Mouse (Mus musculus) intestine, embryonic 16.5 days (tissue): Measurements from ENCODE around the gene Tmem40. TPM values are rescaled to one million over a fixed set of nuclear protein-coding genes. Genes with fewer than 3 reads are reported as not detected.

Source experiments
- ATAC-seq: fragments of 200-750 bp; cut with Nextera tagmentation; 2 replicates; pipeline ENCODE4 v1.8.0; 2017; ENCODE audit warnings: moderate TSS enrichment, moderate library complexity
- H3K27ac ChIP-seq: fragments of 300-500 bp; sonication (generic); 2 replicates; pipeline ENCODE4 v1.5.1; 2014; ENCODE audit warnings: mild to moderate bottlenecking, low read length
- H3K27me3 ChIP-seq: fragments of 300-500 bp; sonication (generic); replicated peaks from 2 replicates; pipeline ENCODE4 v1.6.1; 2014; ENCODE audit warnings: low read length, control low read depth, mixed read lengths; ENCODE audit not compliant: control insufficient read depth, insufficient read depth
- H3K36me3 ChIP-seq: fragments of 300-500 bp; sonication (generic); 2 replicates; pipeline ENCODE4 v1.6.1; 2014; ENCODE audit warnings: low read length, control low read depth; ENCODE audit not compliant: control insufficient read depth, insufficient read depth
- H3K4me1 ChIP-seq: fragments of 300-500 bp; sonication (generic); 2 replicates; pipeline ENCODE4 v1.6.1; 2014; ENCODE audit warnings: low read length, control low read depth, mixed read lengths; ENCODE audit not compliant: control insufficient read depth, insufficient read depth
- H3K4me2 ChIP-seq: fragments of 300-500 bp; sonication (generic); 2 replicates; pipeline ENCODE4 v1.6.1; 2014; ENCODE audit warnings: low read depth, low read length, control low read depth
- H3K4me3 ChIP-seq: fragments of 300-500 bp; sonication (generic); 2 replicates; pipeline ENCODE4 v1.5.1; 2014; ENCODE audit warnings: mild to moderate bottlenecking, low read length
- H3K9ac ChIP-seq: fragments of 300-500 bp; sonication (generic); 2 replicates; pipeline ENCODE4 v1.6.1; 2014; ENCODE audit warnings: low read depth, low read length
- H3K9me3 ChIP-seq: fragments of 300-500 bp; sonication (generic); 2 replicates; pipeline ENCODE4 v1.6.1; 2016; ENCODE audit warnings: low read length, control low read depth; ENCODE audit not compliant: control insufficient read depth
- WGBS: fragments of 180-500 bp; shearing (Covaris S2); extraction: QIAGEN DNeasy Blood & Tissue Kit; methylation state at CpG from one replicate; pipeline ENCODE4 v1.1.7; 2014; 5-methylcytosine and 5-hydroxymethylcytosine counted together
- polyA plus RNA-seq: library from polyadenylated mRNA; unstranded; fragments of >200 nt; fragmentation: Nextera tagmentation; extraction: Ambion mirVana; gene quantifications from 2 replicates; pipeline ENCODE4 v1.2.1, GENCODE M21; 2015

The Tmem40 gene
- polyA plus RNA-seq, 1 experiment from 2014 or later: 1.5 TPM

DNA sequence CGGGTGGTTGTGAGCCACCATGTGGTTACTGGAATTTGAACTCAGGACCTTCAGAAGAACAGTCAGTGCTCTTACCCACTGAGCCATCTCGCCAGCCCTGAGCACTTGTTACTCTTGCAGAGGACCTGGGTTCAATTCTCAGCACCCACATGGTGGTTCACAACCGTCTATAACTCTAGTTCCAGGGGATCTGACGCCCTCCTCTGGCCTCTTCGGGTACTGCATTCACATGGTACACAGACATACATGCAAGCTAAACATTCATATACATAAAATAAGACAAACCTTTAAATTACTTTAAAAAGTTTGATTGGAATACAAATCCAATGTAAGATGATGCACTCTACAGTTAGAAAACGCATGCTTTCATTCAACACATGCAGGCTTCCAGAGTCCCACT is 10.0 kb upstream of the Tmem40 start:
- WGBS: 78% methylated on average over 6 of the region's 6 CpGs
- peaks cover 24% of the 10 kb centered on the region for H3K4me1 ChIP-seq
- H3K9me3 ChIP-seq: no peaks in the 10 kb centered on the region
- no peak for ATAC-seq
- H3K27ac ChIP-seq: no peak overlapping the region
- no peaks in the 10 kb centered on the region for H3K36me3 ChIP-seq
- H3K4me3 ChIP-seq: no peak overlapping the region
- H3K9ac ChIP-seq: no peak overlapping the region
- H3K27me3 ChIP-seq: no peaks in the 10 kb centered on the region
- no peak overlapping the region for H3K4me2 ChIP-seq

DNA sequence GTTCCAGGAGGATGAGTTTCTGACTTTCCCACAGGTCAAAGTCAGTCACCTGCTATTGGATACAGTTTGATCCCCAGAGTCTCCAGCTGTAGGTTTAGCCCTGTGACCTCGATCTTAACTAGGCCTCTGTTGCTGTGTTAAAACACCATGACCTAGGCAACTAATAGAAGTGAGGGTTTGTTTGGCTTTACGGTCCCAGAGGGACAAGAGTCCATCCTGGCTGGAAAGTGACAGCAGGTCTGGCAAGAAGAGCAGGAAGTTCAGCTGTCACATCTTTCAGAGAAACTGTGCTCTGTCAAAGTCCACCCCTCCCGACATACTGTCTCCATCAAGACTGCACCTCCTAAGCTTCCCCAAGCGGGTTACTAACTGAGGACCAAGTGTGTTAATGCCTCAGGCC is 8.6 kb upstream of the Tmem40 start:
- 53% methylated on average over 4 of the region's 4 CpGs for WGBS
- no peak overlapping the region for H3K27ac ChIP-seq
- no peaks in the 10 kb centered on the region for H3K9me3 ChIP-seq
- H3K27me3 ChIP-seq: no peaks in the 10 kb centered on the region
- H3K9ac ChIP-seq: no peak overlapping the region
- H3K4me3 ChIP-seq: no peak overlapping the region
- peaks cover 13% of the 10 kb centered on the region for H3K4me1 ChIP-seq
- no peak for ATAC-seq
- H3K36me3 ChIP-seq: no peaks in the 10 kb centered on the region
- H3K4me2 ChIP-seq: no peak overlapping the region

DNA sequence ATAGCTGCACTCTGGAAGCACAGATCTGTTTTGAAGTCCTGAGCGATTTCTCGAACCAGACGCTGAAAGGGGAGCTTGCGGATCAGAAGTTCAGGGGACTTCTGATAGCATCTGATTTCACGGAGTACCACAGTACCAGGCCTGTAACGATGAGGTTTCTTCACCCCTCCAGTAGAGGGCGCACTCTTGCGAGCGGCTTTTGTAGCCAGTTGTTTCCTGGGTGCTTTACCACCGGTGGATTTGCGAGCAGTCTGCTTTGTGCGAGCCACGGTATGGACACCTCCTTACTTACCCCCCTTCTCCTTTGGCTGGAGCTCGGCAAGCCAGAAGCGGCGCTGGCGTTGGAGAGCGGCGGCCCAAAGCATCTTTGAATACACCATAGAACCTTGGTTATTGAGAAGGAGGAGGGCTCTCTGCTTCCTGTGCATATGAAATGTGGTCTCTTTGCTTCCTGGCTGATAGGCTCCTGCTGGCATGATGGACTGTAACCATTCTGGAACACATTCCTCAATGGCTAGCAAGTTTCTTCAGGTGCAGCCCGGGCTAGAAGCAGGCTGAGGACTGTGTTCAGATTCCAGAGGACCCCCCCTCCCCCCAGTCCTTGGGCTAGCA is 8.0 kb upstream of the Tmem40 start:
- H3K27ac ChIP-seq: no peak overlapping the region
- H3K36me3 ChIP-seq: no peaks in the 10 kb centered on the region
- H3K4me1 ChIP-seq: peaks cover 10% of the 10 kb centered on the region; the same call in 1 of the 2 replicates
- no peaks in the 10 kb centered on the region for H3K9me3 ChIP-seq
- no peak overlapping the region for H3K9ac ChIP-seq
- H3K27me3 ChIP-seq: no peaks in the 10 kb centered on the region
- no peak overlapping the region for H3K4me3 ChIP-seq
- ATAC-seq: no peak
- no peak overlapping the region for H3K4me2 ChIP-seq
- WGBS: 83% methylated on average over 20 of the region's 20 CpGs

DNA sequence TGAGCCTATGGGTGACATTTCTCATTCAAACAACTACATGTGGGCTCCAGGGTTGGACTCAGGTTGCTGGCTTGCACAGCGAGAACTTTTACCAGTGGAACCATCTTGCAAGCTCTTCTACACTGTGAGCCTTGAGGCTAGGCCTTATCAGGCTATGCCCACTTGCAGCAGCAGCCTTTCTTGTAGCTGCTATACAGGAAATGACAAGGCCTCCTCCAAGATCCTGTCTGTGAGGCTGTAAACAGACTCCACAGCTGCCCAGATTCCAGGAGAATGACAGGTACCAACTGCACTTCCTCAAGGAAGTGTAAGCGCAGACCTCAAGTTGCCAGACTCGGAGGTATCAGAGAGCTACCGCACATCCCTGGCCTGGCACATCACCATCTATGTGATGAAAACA is 6.0 kb upstream of the Tmem40 start:
- Histone ChIP-seq H3K4me2 (no peak overlapping the region), H3K9ac (no peak overlapping the region), H3K36me3 (no peaks in the 10 kb centered on the region), H3K4me3 (no peak overlapping the region), H3K27me3 (no peaks in the 10 kb centered on the region), H3K4me1 (peaks cover 10% of the 10 kb centered on the region; the same call in 1 of the 2 replicates), H3K9me3 (no peaks in the 10 kb centered on the region), H3K27ac (peak overlapping the region; percentile 2; the same call in 1 of the 2 replicates)
- no peak for ATAC-seq
- WGBS: 56% methylated on average over 4 of the region's 4 CpGs

DNA sequence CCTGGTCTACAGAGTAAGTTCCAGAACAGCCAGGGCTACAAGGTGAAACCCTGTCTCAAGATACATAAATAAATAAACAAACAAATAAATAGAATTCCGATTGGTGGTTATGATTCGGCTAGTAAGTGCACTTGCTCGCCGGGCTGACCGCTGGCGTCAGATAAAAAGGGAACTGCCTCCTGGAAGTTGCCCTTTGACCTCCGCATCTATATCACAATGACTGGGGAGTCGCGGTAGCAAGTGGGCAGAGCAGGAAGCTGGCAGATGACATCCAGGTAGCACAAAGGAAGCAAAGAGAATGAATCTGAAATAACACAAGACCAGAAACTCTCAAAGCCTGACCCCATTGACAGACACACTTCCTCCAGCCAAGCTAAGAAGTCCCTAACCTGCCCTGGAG is 5.1 kb upstream of the Tmem40 start:
- Histone ChIP-seq H3K4me3 (no peak overlapping the region), H3K4me2 (no peak overlapping the region), H3K4me1 (peaks cover 15% of the 10 kb centered on the region), H3K27me3 (no peaks in the 10 kb centered on the region), H3K9ac (no peak overlapping the region), H3K27ac (no peak overlapping the region), H3K36me3 (no peaks in the 10 kb centered on the region), H3K9me3 (no peaks in the 10 kb centered on the region)
- WGBS: 40% methylated on average over 9 of the region's 9 CpGs
- ATAC-seq: no peak

DNA sequence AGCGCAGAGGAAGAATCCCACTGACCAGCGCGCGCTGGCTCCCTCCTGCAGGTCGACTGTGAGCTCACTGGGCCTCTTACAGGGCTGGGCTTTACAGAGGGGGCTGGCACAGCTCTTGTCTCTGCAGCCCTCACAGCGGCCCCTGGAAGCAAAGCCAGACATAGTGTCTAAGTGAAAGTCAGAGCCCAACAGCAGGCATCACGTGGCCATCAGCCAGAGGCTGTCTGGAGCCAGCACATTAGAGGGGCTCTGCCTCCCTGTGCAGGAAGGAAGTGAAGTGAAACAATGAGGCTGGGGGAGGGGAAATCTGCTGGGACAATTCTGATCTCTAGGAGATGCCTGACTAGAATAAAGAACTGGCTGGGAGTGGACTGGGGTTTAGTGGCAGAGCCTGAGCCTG is 2.0 kb upstream of the Tmem40 start:
- H3K9ac ChIP-seq: peak overlapping the region; percentile 15; the same call in 1 of the 2 replicates
- H3K27me3 ChIP-seq: no peaks in the 10 kb centered on the region
- 9% methylated on average over 7 of the region's 7 CpGs for WGBS
- peak; percentile 87 for ATAC-seq
- H3K4me3 ChIP-seq: no peak overlapping the region
- H3K4me2 ChIP-seq: no peak overlapping the region
- H3K4me1 ChIP-seq: peaks cover 18% of the 10 kb centered on the region
- H3K27ac ChIP-seq: peak overlapping the region; percentile 78
- H3K9me3 ChIP-seq: no peaks in the 10 kb centered on the region
- H3K36me3 ChIP-seq: no peaks in the 10 kb centered on the region

DNA sequence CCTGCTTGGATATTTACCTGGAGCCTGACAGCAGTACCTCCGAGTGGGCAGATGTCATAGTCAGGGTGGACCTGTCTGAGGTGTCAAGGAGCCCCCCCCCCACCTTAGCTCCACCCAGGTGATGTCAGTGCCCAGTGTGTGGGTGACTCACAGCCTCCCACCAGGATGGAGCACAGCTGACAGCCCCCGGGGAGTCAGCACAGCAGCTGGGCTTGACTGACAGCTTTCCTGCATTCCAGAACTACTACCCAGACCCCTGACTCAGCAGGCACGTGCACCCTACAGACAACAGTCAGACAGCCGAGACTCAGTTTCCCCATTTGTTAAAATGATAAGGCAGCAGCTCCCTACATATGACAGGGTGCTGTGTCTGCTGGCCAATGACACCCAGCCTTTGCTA is 1.2 kb downstream of the Tmem40 start:
- H3K4me1 ChIP-seq: peaks cover 19% of the 10 kb centered on the region
- no peak for ATAC-seq
- no peak overlapping the region for H3K27ac ChIP-seq
- H3K4me2 ChIP-seq: no peak overlapping the region
- H3K9ac ChIP-seq: no peak overlapping the region
- no peaks in the 10 kb centered on the region for H3K27me3 ChIP-seq
- WGBS: 46% methylated on average over 4 of the region's 4 CpGs
- H3K9me3 ChIP-seq: no peaks in the 10 kb centered on the region
- H3K36me3 ChIP-seq: no peaks in the 10 kb centered on the region
- H3K4me3 ChIP-seq: no peak overlapping the region

DNA sequence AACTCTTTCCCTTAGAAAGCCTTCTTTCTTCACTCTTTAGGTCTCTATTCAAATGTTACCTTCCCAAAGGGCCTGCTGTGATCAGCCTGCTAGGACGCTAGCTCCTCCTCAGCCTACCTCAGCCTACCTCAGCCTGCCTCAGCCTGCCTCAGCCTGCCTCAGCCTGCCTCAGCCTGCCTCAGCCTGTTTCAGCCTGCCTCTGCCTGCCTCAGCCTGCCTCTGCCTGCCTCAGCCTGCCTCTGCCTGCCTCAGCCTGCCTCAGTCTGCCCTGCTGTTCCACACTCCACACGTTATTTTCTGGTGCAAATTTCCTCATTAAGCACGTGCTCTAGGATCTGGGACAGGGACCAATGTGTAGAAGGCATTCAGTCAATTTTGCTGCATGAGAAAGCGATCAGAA is 2.1 kb downstream of the Tmem40 start:
- Histone ChIP-seq H3K9ac (no peak overlapping the region), H3K9me3 (no peaks in the 10 kb centered on the region), H3K27ac (no peak overlapping the region), H3K4me2 (no peak overlapping the region), H3K27me3 (no peaks in the 10 kb centered on the region), H3K4me1 (peaks cover 19% of the 10 kb centered on the region), H3K36me3 (no peaks in the 10 kb centered on the region), H3K4me3 (no peak overlapping the region)
- 92% methylated on average over 4 of the region's 4 CpGs for WGBS
- no peak for ATAC-seq

DNA sequence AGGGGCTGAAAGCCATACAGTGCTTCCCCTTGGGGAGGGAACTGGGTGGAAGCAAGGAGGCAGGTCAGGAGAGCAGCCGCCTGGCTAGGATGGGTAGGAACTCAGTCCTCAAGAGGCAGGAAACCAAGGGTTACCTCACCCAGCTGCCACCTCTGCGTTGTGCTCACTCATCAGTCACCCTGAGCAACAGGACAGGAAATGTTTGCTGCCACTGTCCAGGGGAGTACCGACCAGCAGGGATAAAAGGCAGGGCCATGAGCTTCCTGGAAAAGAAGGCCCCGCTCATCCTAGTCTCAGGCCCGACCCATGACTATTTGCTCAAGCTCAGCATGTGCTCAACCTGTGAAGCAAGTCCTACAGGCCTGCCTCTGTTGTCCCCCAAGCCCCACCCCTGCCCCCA is 2.7 kb downstream of the Tmem40 start:
- 42% methylated on average over 5 of the region's 5 CpGs for WGBS

DNA sequence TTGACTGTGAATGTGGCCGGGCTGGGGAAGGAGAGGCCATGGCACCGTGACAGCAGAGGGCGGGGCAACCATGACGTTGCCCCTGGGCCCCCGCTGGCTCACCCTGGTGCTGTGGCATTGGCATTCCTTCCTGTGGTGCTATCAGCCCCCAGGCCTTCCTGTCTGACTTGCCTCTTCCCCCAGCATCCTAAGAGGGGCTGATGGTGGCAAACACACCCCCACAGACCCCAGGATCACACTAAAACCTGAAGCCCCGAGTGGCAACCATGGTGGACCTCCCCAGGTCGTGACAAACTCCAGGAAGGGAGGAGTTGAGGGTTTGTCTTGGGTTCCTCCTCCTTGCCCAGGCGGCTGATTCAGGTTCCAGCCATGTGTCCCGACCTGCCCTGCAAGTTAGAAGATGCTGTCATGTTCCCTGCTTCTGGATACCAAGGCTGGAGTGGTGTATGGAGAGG is 3.2 kb downstream of the Tmem40 start:
- no peak overlapping the region for H3K4me2 ChIP-seq
- ATAC-seq: peak; percentile 66
- H3K9me3 ChIP-seq: no peaks in the 10 kb centered on the region
- 52% methylated on average over 9 of the region's 9 CpGs for WGBS
- H3K27me3 ChIP-seq: no peaks in the 10 kb centered on the region
- no peaks in the 10 kb centered on the region for H3K36me3 ChIP-seq
- H3K27ac ChIP-seq: no peak overlapping the region
- H3K9ac ChIP-seq: no peak overlapping the region
- peaks cover 15% of the 10 kb centered on the region for H3K4me1 ChIP-seq
- H3K4me3 ChIP-seq: no peak overlapping the region

More for the DNA sequence above, 2.7 kb downstream of the Tmem40 start:
- Histone ChIP-seq H3K4me3 (no peak overlapping the region), H3K9ac (no peak overlapping the region), H3K4me2 (no peak overlapping the region), H3K9me3 (no peaks in the 10 kb centered on the region), H3K27ac (no peak overlapping the region), H3K36me3 (no peaks in the 10 kb centered on the region), H3K27me3 (no peaks in the 10 kb centered on the region), H3K4me1 (peaks cover 17% of the 10 kb centered on the region)
- peak; percentile 14 for ATAC-seq
